12 mouse cellular contexts compared by ENCODE assay signal in genomic region chr2:66034907-66035679, GRCm38 (mm10).
A peak's percentile ranks its signal among the peaks of the same experiment; 100 is the strongest.
DNase-seq lines count a peak whose midpoint lies in the region; ATAC-seq lines count a peak whose summit lies in the region.
"Had no signal": no experiment of that assay in that cellular context is flagged by ENCODE, and none has a peak within 500 bp of the region (broad histone marks: within the 10 kb centered on the region; RNA-seq: fewer than 3 reads in every experiment).

No protein-coding gene starts in this region.

- no peaks in the 10 kb centered on the region for H3K36me3 ChIP-seq in embryonic facial prominence, embryonic 14.5 days (ENCODE audit: control insufficient read depth, insufficient read depth, low read length)
- no peaks in the 10 kb centered on the region for H3K36me3 ChIP-seq in embryonic facial prominence, embryonic 10.5 days (replicated peaks)
- H3K36me3 ChIP-seq in lung, embryonic 16.5 days (ENCODE audit: control insufficient read depth, insufficient read depth, low read length), result no peaks in the 10 kb centered on the region
- H3K36me3 ChIP-seq in hindbrain, embryonic 16.5 days (ENCODE audit: control insufficient read depth, insufficient read depth, low read length), result peaks cover 2% of the 10 kb centered on the region; the same call in 1 of the 2 replicates
- H3K36me3 ChIP-seq: neural tube, embryonic 12.5 days had no signal

- no peak overlapping the region for H3K27ac ChIP-seq in embryonic facial prominence, embryonic 14.5 days (replicated peaks; ENCODE audit: low read depth, low read length)
- no peak overlapping the region for H3K27ac ChIP-seq in embryonic facial prominence, embryonic 10.5 days (replicated peaks)
- no peak overlapping the region for H3K27ac ChIP-seq in lung, embryonic 16.5 days (ENCODE audit: low read length)
- H3K27ac ChIP-seq in hindbrain, embryonic 16.5 days (ENCODE audit: low read depth, low read length), result no peak overlapping the region
- H3K27ac ChIP-seq: neural tube, embryonic 12.5 days had no signal

- H3K9me3 ChIP-seq in embryonic facial prominence, embryonic 14.5 days (ENCODE audit: control insufficient read depth, low read length), result no peaks in the 10 kb centered on the region
- no peaks in the 10 kb centered on the region for H3K9me3 ChIP-seq in embryonic facial prominence, embryonic 10.5 days
- H3K9me3 ChIP-seq in lung, embryonic 16.5 days (ENCODE audit: control insufficient read depth, low read length), result no peaks in the 10 kb centered on the region
- H3K9me3 ChIP-seq in hindbrain, embryonic 16.5 days (ENCODE audit: control insufficient read depth, low read length), result no peaks in the 10 kb centered on the region
- H3K9me3 ChIP-seq: neural tube, embryonic 12.5 days had no signal

- no peaks in the 10 kb centered on the region for H3K27me3 ChIP-seq in embryonic facial prominence, embryonic 14.5 days (replicated peaks; ENCODE audit: control insufficient read depth, insufficient read depth, low read length)
- H3K27me3 ChIP-seq in embryonic facial prominence, embryonic 10.5 days (replicated peaks; ENCODE audit: low read depth, poor library complexity, severe bottlenecking), result 0 out of 2 replicates have a peak, but pooled peaks cover 3% of the 10 kb centered on the region
- H3K27me3 ChIP-seq in lung, embryonic 16.5 days (ENCODE audit: control insufficient read depth, insufficient read depth, low read depth, low read length), result no peaks in the 10 kb centered on the region
- H3K27me3 ChIP-seq in hindbrain, embryonic 16.5 days (replicated peaks; ENCODE audit: control insufficient read depth, insufficient read depth, low read length), result no peaks in the 10 kb centered on the region
- H3K27me3 ChIP-seq: neural tube, embryonic 12.5 days had no signal

- no peaks in the 10 kb centered on the region for H3K4me1 ChIP-seq in embryonic facial prominence, embryonic 14.5 days (ENCODE audit: control insufficient read depth, insufficient read depth, low read length)
- H3K4me1 ChIP-seq in embryonic facial prominence, embryonic 10.5 days, result no peaks in the 10 kb centered on the region
- no peaks in the 10 kb centered on the region for H3K4me1 ChIP-seq in lung, embryonic 16.5 days (replicated peaks; ENCODE audit: control insufficient read depth, insufficient read depth, low read length)
- H3K4me1 ChIP-seq in hindbrain, embryonic 16.5 days (ENCODE audit: control insufficient read depth, insufficient read depth, low read depth, low read length), result peaks cover 3% of the 10 kb centered on the region
- H3K4me1 ChIP-seq: neural tube, embryonic 12.5 days had no signal

- H3K4me3 ChIP-seq in embryonic facial prominence, embryonic 14.5 days (ENCODE audit: low read depth, low read length), result no peak overlapping the region
- H3K4me3 ChIP-seq in embryonic facial prominence, embryonic 10.5 days, result no peak overlapping the region
- H3K4me3 ChIP-seq in lung, embryonic 16.5 days (ENCODE audit: low read length), result no peak overlapping the region
- H3K4me3 ChIP-seq in hindbrain, embryonic 16.5 days (ENCODE audit: low read length), result no peak overlapping the region
- H3K4me3 ChIP-seq: neural tube, embryonic 12.5 days had no signal

- peak; percentile 87 for ATAC-seq in embryonic facial prominence, embryonic 14.5 days (ENCODE audit: low read depth)
- ATAC-seq in lung, embryonic 16.5 days (ENCODE audit: low read depth), result peak; percentile 62; the same call in 1 of the 2 replicates
- ATAC-seq in hindbrain, embryonic 16.5 days, result peak; percentile 78
- ATAC-seq: liver, postnatal 0 days had no signal

- DNase-seq in embryonic facial prominence, embryonic 14.5 days (ENCODE audit: low spot score), result peak; percentile 63
- DNase-seq in embryonic facial prominence, embryonic 10.5 days (ENCODE audit: low spot score), result no peak
- DNase-seq in lung, postnatal 36 days, result no peak
- peak; percentile 9 for DNase-seq in retina, adult 2 months (ENCODE audit: low read depth, low spot score)
- no peak for DNase-seq in thymus, postnatal 10 days (ENCODE audit: low spot score in 2 of 2)
- no peak for DNase-seq in thymus, postnatal 25 days
- DNase-seq: cerebellum, adult 2 months; heart, postnatal 14 days; liver, postnatal 0 days had no signal

- no peak overlapping the region for H3K4me2 ChIP-seq in embryonic facial prominence, embryonic 14.5 days (ENCODE audit: low read depth, low read length)
- no peak overlapping the region for H3K4me2 ChIP-seq in lung, embryonic 16.5 days (ENCODE audit: low read depth, low read length)
- no peak overlapping the region for H3K4me2 ChIP-seq in hindbrain, embryonic 16.5 days (ENCODE audit: low read length)
- H3K4me2 ChIP-seq: neural tube, embryonic 12.5 days had no signal

- WGBS in embryonic facial prominence, embryonic 14.5 days, result 66% methylated on average over 9 of the region's 9 CpGs
- 81% methylated on average over 9 of the region's 9 CpGs for WGBS in embryonic facial prominence, embryonic 10.5 days
- 53% methylated on average over 9 of the region's 9 CpGs for WGBS in lung, embryonic 16.5 days
- 60% methylated on average over 9 of the region's 9 CpGs for WGBS in hindbrain, embryonic 16.5 days

- no peak overlapping the region for H3K9ac ChIP-seq in embryonic facial prominence, embryonic 14.5 days (ENCODE audit: low read depth, low read length)
- no peak overlapping the region for H3K9ac ChIP-seq in lung, embryonic 16.5 days (ENCODE audit: low read length)
- no peak overlapping the region for H3K9ac ChIP-seq in hindbrain, embryonic 16.5 days (ENCODE audit: low read depth, low read length)
- H3K9ac ChIP-seq: liver, postnatal 0 days; neural tube, embryonic 12.5 days had no signal

Comparison
In these comparisons a context has a peak if more than half of its experiments do, and no peak if none do; other contexts are left out.
1. DNase-seq: peak in embryonic facial prominence, embryonic 14.5 days (single experiment) and retina, adult 2 months (single experiment); none in embryonic facial prominence, embryonic 10.5 days (single experiment), lung, postnatal 36 days (single experiment), thymus, postnatal 10 days (0 of 2) and thymus, postnatal 25 days (single experiment).
2. Peak in every context shown above with its lines, with median percentiles within 50 percentile points of each other: ATAC-seq.